Mouse (Mus musculus) CH12.LX (cell line): ENCODE results near the gene Sdc4. TPM values are rescaled to one million over a fixed set of nuclear protein-coding genes. Genes with fewer than 3 reads are reported as not detected.

ENCODE experiments used
- DNase-seq: peaks from one replicate; pipeline ENCODE4 v3.0.0-alpha.2; 2013; ENCODE audit errors: extremely low read depth
- H3K27ac ChIP-seq: 2 replicates; pipeline ENCODE4 v1.5.1; 2012; ENCODE audit warnings: low read depth, mild to moderate bottlenecking, control low read depth, moderate library complexity; ENCODE audit not compliant: insufficient read depth
- H3K27me3 ChIP-seq: replicated peaks from 2 replicates; pipeline ENCODE3; 2012; ENCODE audit warnings: inconsistent platforms
- H3K36me3 ChIP-seq, 2 experiments: replicated peaks in 1 of 2; 2 replicates each; pipeline versions ENCODE3 to v1.6.1; 2012; ENCODE audit warnings: inconsistent platforms in 1 of 2, low read length in 1 of 2, mild to moderate bottlenecking in 1 of 2, mixed read lengths in 1 of 2, moderate library complexity in 1 of 2; ENCODE audit not compliant: control insufficient read depth in 1 of 2, insufficient read depth in 1 of 2
- H3K4me1 ChIP-seq, 2 experiments: 2 replicates each; pipeline ENCODE4 v1.6.1; 2012; ENCODE audit warnings: inconsistent platforms in 1 of 2, moderate library complexity in 1 of 2; ENCODE audit not compliant: insufficient read depth in 2 of 2, control insufficient read depth in 1 of 2
- H3K4me2 ChIP-seq: 2 replicates; pipeline ENCODE4 v1.6.1; 2012; ENCODE audit warnings: low read depth, mild to moderate bottlenecking, control low read depth; ENCODE audit not compliant: poor library complexity, insufficient read depth, severe bottlenecking
- H3K4me3 ChIP-seq, 3 experiments: fragments of 150-350 bp in 1 of 3; sonication (generic) in 1 of 3; replicated peaks in 1 of 3; 2 replicates each; pipeline versions ENCODE3 to v1.5.1; 2011 to 2012; ENCODE audit warnings: low read depth in 2 of 3, low read length in 2 of 3, mild to moderate bottlenecking in 2 of 3, moderate library complexity in 2 of 3, control low read depth in 1 of 3, improper control_type of control experiment in 1 of 3, inconsistent platforms in 1 of 3, mixed read lengths in 1 of 3; ENCODE audit not compliant: poor library complexity in 1 of 3
- H3K79me2 ChIP-seq: replicated peaks from 2 replicates; pipeline ENCODE4 v1.6.1; 2012; ENCODE audit warnings: mild to moderate bottlenecking, moderate library complexity; ENCODE audit not compliant: control insufficient read depth, poor library complexity, insufficient read depth, severe bottlenecking; ENCODE audit errors: extremely low read depth
- H3K9ac ChIP-seq: 2 replicates; pipeline ENCODE4 v1.6.1; 2012; ENCODE audit warnings: low read depth, mild to moderate bottlenecking, control low read depth, moderate library complexity; ENCODE audit not compliant: insufficient read depth
- H3K9me3 ChIP-seq: replicated peaks from 2 replicates; pipeline ENCODE3; 2012; ENCODE audit warnings: low read length, inconsistent platforms, mixed read lengths
- BHLHE40 ChIP-seq: IDR thresholded peaks from 2 replicates; pipeline ENCODE4 v1.6.1; 2011; ENCODE audit warnings: mild to moderate bottlenecking, low read depth, low read length, improper control_type of control experiment
- CHD1 ChIP-seq: IDR thresholded peaks from 2 replicates; pipeline ENCODE4 v1.6.1; 2012; ENCODE audit warnings: low read depth, low read length, improper control_type of control experiment, inconsistent platforms
- CTCF ChIP-seq, 2 experiments: IDR thresholded peaks in 1 of 2; conservative IDR thresholded peaks in 1 of 2; 2 replicates each; pipeline ENCODE4 v1.5.1; 2011 to 2012; ENCODE audit warnings: low read depth in 2 of 2, low read length in 2 of 2, improper control_type of control experiment in 1 of 2, inconsistent platforms in 1 of 2, mild to moderate bottlenecking in 1 of 2, moderate library complexity in 1 of 2
- ELF1 ChIP-seq: IDR thresholded peaks from 2 replicates; pipeline ENCODE4 v1.6.1; 2014; ENCODE audit warnings: low read depth, mild to moderate bottlenecking, inconsistent platforms, low read length, improper control_type of control experiment
- EP300 ChIP-seq: IDR thresholded peaks from 2 replicates; pipeline ENCODE4 v1.6.1; 2011; ENCODE audit warnings: low read length, improper control_type of control experiment
- JUN ChIP-seq: IDR thresholded peaks from 2 replicates; pipeline ENCODE4 v1.6.1; 2011; ENCODE audit warnings: low read depth, mild to moderate bottlenecking, low read length, improper control_type of control experiment, moderate library complexity; ENCODE audit not compliant: insufficient read depth
- JUND ChIP-seq: conservative IDR thresholded peaks from 2 replicates; pipeline ENCODE4 v1.6.1; 2011; ENCODE audit warnings: low read depth, low read length, improper control_type of control experiment
- MAFK ChIP-seq: IDR thresholded peaks from 2 replicates; pipeline ENCODE4 v1.6.1; 2011; ENCODE audit warnings: low read length, improper control_type of control experiment; ENCODE audit not compliant: insufficient replicate concordance
- MEF2A ChIP-seq: IDR thresholded peaks from 2 replicates; pipeline ENCODE4 v1.6.1; 2014; ENCODE audit warnings: low read depth, mild to moderate bottlenecking, inconsistent platforms, low read length, improper control_type of control experiment, borderline replicate concordance
- MXI1 ChIP-seq: IDR thresholded peaks from 2 replicates; pipeline ENCODE4 v1.6.1; 2011; ENCODE audit warnings: mild to moderate bottlenecking, low read depth, low read length, improper control_type of control experiment
- MYC ChIP-seq: IDR thresholded peaks from 2 replicates; pipeline ENCODE4 v1.6.1; 2011; ENCODE audit warnings: low read depth, mild to moderate bottlenecking, improper control_type of control experiment, low read length
- NRF1 ChIP-seq: IDR thresholded peaks from 2 replicates; pipeline ENCODE4 v1.6.1; 2014; ENCODE audit warnings: low read depth, mild to moderate bottlenecking, inconsistent platforms, low read length, improper control_type of control experiment, moderate library complexity
- POLR2A ChIP-seq: IDR thresholded peaks from 2 replicates; pipeline ENCODE4 v1.6.1; 2011; ENCODE audit warnings: low read depth, mild to moderate bottlenecking, improper control_type of control experiment, low read length
- SIN3A ChIP-seq: IDR thresholded peaks from 2 replicates; pipeline ENCODE4 v1.6.1; 2012; ENCODE audit warnings: low read length, improper control_type of control experiment, inconsistent platforms
- SMC3 ChIP-seq: IDR thresholded peaks from 2 replicates; pipeline ENCODE4 v1.6.1; 2011; ENCODE audit warnings: low read depth, low read length, improper control_type of control experiment
- TBP ChIP-seq: conservative IDR thresholded peaks from 2 replicates; pipeline ENCODE4 v1.6.1; 2011; ENCODE audit warnings: low read depth, low read length, improper control_type of control experiment
- USF1 ChIP-seq: IDR thresholded peaks from 2 replicates; pipeline ENCODE4 v1.6.1; 2014; ENCODE audit warnings: low read depth, mild to moderate bottlenecking, inconsistent platforms, low read length, improper control_type of control experiment
- USF2 ChIP-seq: conservative IDR thresholded peaks from 2 replicates; pipeline ENCODE4 v1.6.1; 2011; ENCODE audit warnings: low read depth, low read length, improper control_type of control experiment
- ZC3H11A ChIP-seq: IDR thresholded peaks from 2 replicates; pipeline ENCODE4 v1.6.1; 2012; ENCODE audit warnings: low read depth, mild to moderate bottlenecking, inconsistent platforms, low read length, improper control_type of control experiment
- ZKSCAN1 ChIP-seq: IDR thresholded peaks from 2 replicates; pipeline ENCODE4 v1.6.1; 2012; ENCODE audit warnings: low read depth, inconsistent platforms, low read length, improper control_type of control experiment, borderline replicate concordance
- ZNF384 ChIP-seq: IDR thresholded peaks from 2 replicates; pipeline ENCODE4 v1.6.1; 2012; ENCODE audit warnings: low read depth, low read length, improper control_type of control experiment, inconsistent platforms
- dilution Hi-C: fragments of 300-500 bp; cut with MboI; formaldehyde crosslinking; loops from 2 replicates; pipeline ENCODE4 v1.14.3; 2020; ENCODE audit warnings: low sequenced_read_pairs; ENCODE audit not compliant: extremely low pct_unique_long_range_greater_than_20kb, extremely low pct_ligation_motif_present
- in situ Hi-C: fragments of 300-500 bp; cut with MboI; formaldehyde crosslinking; loops from 3 replicates; pipeline ENCODE4 v1.14.3; 2019; ENCODE audit warnings: low sequenced_read_pairs, low pct_ligation_motif_present, low pct_unique_long_range_greater_than_20kb, mixed read lengths
- polyA plus RNA-seq: library from polyadenylated mRNA; unstranded; fragments of >175 nt; gene quantifications from 2 replicates; pipeline ENCODE4 v1.2.1, GENCODE M21; 2012; ENCODE audit warnings: low read depth; ENCODE audit not compliant: insufficient read length
- total RNA-seq, 2 experiments: library from RNA; depleted of rRNA; stranded (reverse); fragments of 300-350 nt in 1 of 2; fragments of >200 nt in 1 of 2; gene quantifications; 2 replicates each; pipeline ENCODE4 v1.2.3; 2012 to 2014

Gene Sdc4
- total and polyA plus RNA-seq, 3 experiments: 46.6 to 69.9 (median 59.8) TPM

- dilution Hi-C loops (no loop called here), in situ Hi-C loops (loop anchor here (5.0 kb wide), 1 partner anchor 41 kb away; no protein-coding TSS in a partner anchor)
- no peak overlapping the region for H3K27ac ChIP-seq
- H3K4me3 ChIP-seq: no peak overlapping the region
- peaks cover 40 to 85% of the 10 kb centered on the region in 2 experiments for H3K36me3 ChIP-seq
- DNase-seq: no peak
- no peak overlapping the region for H3K9ac ChIP-seq
- H3K27me3 ChIP-seq: no peaks in the 10 kb centered on the region
- peaks cover 0 to 16% of the 10 kb centered on the region in 2 experiments; a peak in 2 of 4 replicates for H3K4me1 ChIP-seq
- TF ChIP-seq USF2: no peak
- TF ChIP-seq ZC3H11A: no peak
- TF ChIP-seq TBP: no peak
- no peak for TF ChIP-seq SMC3
- no peak for TF ChIP-seq MXI1
- no peak for TF ChIP-seq USF1
- TF ChIP-seq MEF2A: no peak
- no peak for TF ChIP-seq MAFK
- TF ChIP-seq BHLHE40: no peak
- TF ChIP-seq EP300: no peak
- H3K4me2 ChIP-seq: no peak overlapping the region
- peaks cover 4% of the 10 kb centered on the region for H3K79me2 ChIP-seq
- no peaks in the 10 kb centered on the region for H3K9me3 ChIP-seq
These were observed 23.1 kb upstream of the Sdc4 start for GRCm38 (mm10) chr2:164466787-164467186.

- no peak overlapping the region for H3K4me2 ChIP-seq
- in situ Hi-C loops: loop anchor here (5.0 kb wide), 1 partner anchor 42 kb away; no protein-coding TSS in a partner anchor
- no peak for TF ChIP-seq JUN
- no peak for TF ChIP-seq CTCF (conservative IDR thresholded peaks at IDR 0.05 in 1 of 2, IDR thresholded peaks at IDR 0.05 in 1 of 2; ENCODE audit: low read depth in 2 of 2, low read length in 2 of 2)
- no peak for TF ChIP-seq ZKSCAN1
- no peak for TF ChIP-seq MAFK
- TF ChIP-seq USF2: no peak
- TF ChIP-seq MYC: no peak
- TF ChIP-seq USF1: no peak
- no peak for TF ChIP-seq SIN3A
- TF ChIP-seq ELF1: no peak
- TF ChIP-seq ZNF384: no peak
- TF ChIP-seq NRF1: no peak
- no peak for TF ChIP-seq JUND
- TF ChIP-seq POLR2A: no peak; the same call in 1 of the 2 replicates
- no peak for TF ChIP-seq CHD1
- no peak for TF ChIP-seq SMC3
- TF ChIP-seq, all 38 proteins: peak for 0
- Histone ChIP-seq H3K4me3 (no peak overlapping the region), H3K9me3 (no peaks in the 10 kb centered on the region), H3K4me1 (peaks cover 0 to 18% of the 10 kb centered on the region in 2 experiments; a peak in 2 of 4 replicates), H3K36me3 (peaks cover 37 to 73% of the 10 kb centered on the region in 2 experiments), H3K27ac (no peak overlapping the region), H3K79me2 (peaks cover 11% of the 10 kb centered on the region), H3K9ac (no peak overlapping the region), H3K27me3 (no peaks in the 10 kb centered on the region)
- DNase-seq: no peak
- dilution Hi-C loops: no loop called here
These were observed 21.5 kb upstream of the Sdc4 start for GRCm38 (mm10) chr2:164465161-164465560.
